Mouse (Mus musculus) common myeloid progenitor, adult 5-6 weeks (primary cell): ENCODE results near the gene Cys1. TPM values are rescaled to one million over a fixed set of nuclear protein-coding genes. Genes with fewer than 3 reads are reported as not detected.
A peak's percentile ranks its signal among the peaks of the same experiment; 100 is the strongest.

Experiments used
- ATAC-seq: replicated peaks from 2 replicates; pipeline ENCODE4 v1.8.0; 2016; ENCODE audit warnings: low read depth, mild to moderate bottlenecking, moderate TSS enrichment, inconsistent platforms; ENCODE audit not compliant: poor library complexity, severe bottlenecking
- total RNA-seq: library from RNA; stranded (forward); fragments of 200-1000, 187-1606 nt; gene quantifications from 2 replicates; pipeline ENCODE4 v1.2.3, GENCODE M21; 2017

Cys1 gene
- total RNA-seq, 1 experiment from 2014 or later, result 0.41 TPM

- ATAC-seq, result peak; percentile 63
Observed at GRCm38 (mm10) chr12:24651063-24651557, 30.5 kb downstream of the Cys1 start, which contains the start of gene Klf11. Gene Klf11, plus strand, starts transcription at chr12:24651274.

- ATAC-seq, result no peak
Observed at GRCm38 (mm10) chr12:24650415-24651062, 31.1 kb downstream of the Cys1 start.

GRCm38 (mm10) chr12:24648094-24648493, 33.5 kb downstream of the Cys1 start:
- ATAC-seq, result no peak

- no peak for ATAC-seq
Observed at GRCm38 (mm10) chr12:24645901-24646300, 35.7 kb downstream of the Cys1 start.

GRCm38 (mm10) chr12:24644125-24644571, 37.5 kb downstream of the Cys1 start:
- ATAC-seq, result peak; percentile 84

GRCm38 (mm10) chr12:24642370-24642802, 39.2 kb downstream of the Cys1 start:
- ATAC-seq, result no peak

- 0 out of 2 replicates have a peak, but pooled peaks have one; percentile 28 for ATAC-seq
Observed at GRCm38 (mm10) chr12:24638787-24639186, 42.8 kb downstream of the Cys1 start.

GRCm38 (mm10) chr12:24634648-24635047, 47.0 kb downstream of the Cys1 start:
- no peak for ATAC-seq

GRCm38 (mm10) chr12:24634212-24634611, 47.4 kb downstream of the Cys1 start:
- ATAC-seq, result peak; percentile 33

- peak; percentile 50 for ATAC-seq
Observed at GRCm38 (mm10) chr12:24633753-24634191, 47.8 kb downstream of the Cys1 start.

GRCm38 (mm10) chr12:24632404-24632803, 49.2 kb downstream of the Cys1 start:
- ATAC-seq, result no peak

GRCm38 (mm10) chr12:24630220-24630619, 51.4 kb downstream of the Cys1 start:
- ATAC-seq, result peak; percentile 80

- no peak for ATAC-seq
Observed at GRCm38 (mm10) chr12:24627215-24627614, 54.4 kb downstream of the Cys1 start.

- ATAC-seq, result no peak
Observed at GRCm38 (mm10) chr12:24626401-24626800, 55.2 kb downstream of the Cys1 start.

GRCm38 (mm10) chr12:24623486-24624251, 57.9 kb downstream of the Cys1 start:
- no peak for ATAC-seq

- ATAC-seq, result no peak
Observed at GRCm38 (mm10) chr12:24619436-24619835, 62.2 kb downstream of the Cys1 start.

Other genes starting within 250 kb of the Cys1 start
- gene Taf1b, start 183.5 kb downstream of the Cys1 start, total RNA-seq, result 43.9 and 45.0 TPM in 2 replicates
- gene Grhl1, start 109.5 kb downstream of the Cys1 start, total RNA-seq, result 0.59 TPM in 1 of 2 replicates, not detected in the other
- gene Klf11, start 30.5 kb downstream of the Cys1 start, total RNA-seq, result 13.3 and 24.8 TPM in 2 replicates
- gene Rrm2, start 26.4 kb upstream of the Cys1 start, total RNA-seq, result 90.3 and 94.5 TPM in 2 replicates
- gene Mboat2, start 149.1 kb upstream of the Cys1 start, total RNA-seq, result 8.0 and 9.0 TPM in 2 replicates